Mouse (Mus musculus) heart, adult 10 weeks (tissue): ENCODE results near the gene Mettl15. TPM values are rescaled to one million over a fixed set of nuclear protein-coding genes. Genes with fewer than 3 reads are reported as not detected.

Source experiments
- polyA plus RNA-seq: library from polyadenylated mRNA; stranded (reverse); fragments of 350-450 nt; fragmentation: Illumina TruSeq; extraction: RNeasy Lipid Tissue Mini Kit (QIAGEN cat#74804); gene quantifications from one replicate; pipeline ENCODE4 v1.2.3, GENCODE M21; 2014; ENCODE audit warnings: low read depth, low replicate concordance

Mettl15 gene
- 11.7 TPM for polyA plus RNA-seq

DNA sequence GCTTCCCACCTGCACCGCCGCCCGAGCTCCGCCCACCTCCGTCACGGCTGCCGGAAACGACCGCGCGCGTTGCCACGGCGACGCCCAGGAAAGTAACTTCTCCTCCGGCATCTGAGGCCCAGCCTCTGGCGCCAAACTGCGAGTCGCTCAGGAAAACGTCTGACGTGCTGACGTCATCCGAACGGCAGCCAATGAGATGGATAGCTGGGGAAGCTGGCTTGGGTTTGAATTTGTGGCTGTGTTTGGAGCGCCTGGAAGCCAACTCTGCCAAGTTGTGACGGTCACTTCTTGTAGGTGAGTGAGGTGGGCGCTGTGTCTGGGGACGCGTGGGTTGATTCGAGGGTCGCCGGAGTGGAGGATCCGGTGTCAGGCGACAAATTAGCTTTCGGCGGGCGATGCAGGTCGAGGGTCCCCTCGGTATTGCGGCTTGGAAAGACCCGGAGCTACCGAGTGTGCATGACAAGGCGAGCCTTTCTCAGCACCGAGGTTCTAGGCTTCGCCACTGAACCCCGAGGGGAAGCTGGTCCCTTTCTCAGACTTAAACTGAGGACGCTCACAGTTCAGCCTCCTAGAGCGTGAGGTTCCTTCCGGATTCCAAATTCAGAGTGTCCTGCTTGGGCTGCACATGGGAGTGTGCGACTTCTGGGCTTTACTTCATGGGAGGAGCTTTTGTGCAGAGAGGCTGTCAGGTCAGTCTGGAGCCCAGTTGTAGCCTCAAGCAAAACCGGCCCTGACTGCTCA is at the start of gene Mettl15, which contains the start of gene Kif18a:
Gene Mettl15 (minus strand): TSS at position 149 of the 741 bp plus-strand sequence.
Gene Kif18a (plus strand): TSS at position 139 of the 741 bp plus-strand sequence.

Other genes starting within 250 kb of the Mettl15 start
- gene Kif18a, start within 50 bp of the Mettl15 start, polyA plus RNA-seq = 0.71 TPM